Mouse (Mus musculus) thymus, postnatal 25 days (tissue): ENCODE measurements around the gene Clca3b.
"Not testable (repeated sequence)": the region's sequence is repeated elsewhere in the genome, so short reads cannot be mapped to it uniquely, and the experiment has no call there.

Source experiments
- DNase-seq: peaks from one replicate; pipeline ENCODE4 v3.0.0; 2022

Gene Clca3b

DNA sequence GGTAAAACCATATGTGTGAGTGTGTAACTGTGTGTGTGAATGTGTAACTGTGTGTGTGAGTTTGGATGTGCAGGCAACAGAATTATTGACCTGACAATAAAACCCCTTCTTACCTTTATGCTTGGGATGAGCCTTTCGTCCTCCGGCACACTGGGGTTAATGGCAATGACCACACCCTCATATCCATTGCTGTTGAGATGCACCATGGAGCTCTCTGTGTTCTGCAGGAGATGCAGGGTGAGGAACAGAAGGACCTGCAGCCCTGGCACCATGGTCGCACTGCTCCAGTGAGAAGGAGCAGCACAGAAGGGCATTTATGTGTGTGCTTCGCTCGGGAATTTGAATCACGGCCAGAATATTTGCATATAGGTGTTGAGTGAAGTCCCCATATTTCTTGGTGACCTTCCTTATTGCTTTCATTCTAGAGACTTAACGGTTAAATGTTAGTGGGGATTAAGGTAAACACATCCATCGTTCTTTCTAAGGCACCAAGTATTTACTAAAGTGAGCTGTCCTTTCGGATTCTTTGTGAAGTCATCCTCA lies at the start of gene Clca3b:
TSS of gene Clca3b (minus strand) at position 344 of the 543 bp plus-strand sequence.
- DNase-seq = not testable (repeated sequence)

DNA sequence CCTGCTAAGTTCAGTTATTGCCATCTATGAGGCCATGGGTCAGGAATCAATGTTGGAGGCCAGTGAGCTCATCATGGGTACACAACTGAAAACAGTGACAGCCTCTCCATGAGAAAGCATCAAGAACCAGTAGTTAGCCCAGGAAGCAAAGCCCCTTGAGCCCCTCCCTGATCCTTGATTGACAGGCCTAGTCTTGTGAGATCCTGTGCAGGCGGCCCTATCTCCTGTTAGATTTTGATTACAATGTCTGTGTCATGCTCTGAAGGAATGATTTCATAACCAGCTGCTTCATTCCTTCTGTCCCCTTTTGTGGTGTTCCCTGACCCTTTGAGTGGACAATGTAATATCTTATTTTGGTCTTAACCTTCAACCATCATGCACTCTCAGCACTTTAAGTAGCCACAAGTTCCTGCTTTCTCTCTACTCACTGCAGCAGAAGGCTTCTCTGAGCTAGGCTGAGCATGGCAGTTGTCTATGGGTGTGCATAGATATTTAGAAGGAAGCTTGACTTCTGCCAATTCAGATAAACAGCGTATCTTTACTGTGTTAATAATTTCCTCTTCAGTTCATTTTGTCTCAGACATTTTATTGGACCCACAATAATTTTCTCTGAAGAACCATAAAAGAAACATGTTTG lies 48.0 kb upstream of the Clca3b start:
- no peak for DNase-seq

DNA sequence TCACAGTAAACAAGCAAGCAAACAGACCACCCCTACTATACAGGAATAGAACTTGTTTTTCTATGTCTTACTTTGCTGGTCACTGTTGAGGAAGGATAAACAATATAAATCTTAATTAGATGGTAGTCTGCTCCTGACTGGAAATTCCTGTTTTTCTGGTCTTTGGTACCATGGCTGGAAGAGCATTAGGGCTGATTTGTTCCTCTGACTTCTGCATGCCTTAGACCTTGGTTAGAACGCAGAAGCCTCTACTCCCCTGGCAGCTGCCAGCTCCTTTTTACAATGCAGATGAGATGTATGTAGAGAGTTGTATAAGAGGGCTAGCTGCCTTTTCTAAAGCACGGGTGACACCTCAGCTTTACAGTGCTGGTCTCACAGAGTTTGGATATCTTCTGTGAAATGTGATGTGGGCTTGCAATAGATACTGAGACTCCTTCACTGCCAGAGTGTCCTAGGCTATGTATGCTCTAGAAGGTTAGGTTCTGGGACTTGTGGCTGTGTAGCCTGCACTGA lies 41.1 kb upstream of the Clca3b start:
- no peak for DNase-seq

DNA sequence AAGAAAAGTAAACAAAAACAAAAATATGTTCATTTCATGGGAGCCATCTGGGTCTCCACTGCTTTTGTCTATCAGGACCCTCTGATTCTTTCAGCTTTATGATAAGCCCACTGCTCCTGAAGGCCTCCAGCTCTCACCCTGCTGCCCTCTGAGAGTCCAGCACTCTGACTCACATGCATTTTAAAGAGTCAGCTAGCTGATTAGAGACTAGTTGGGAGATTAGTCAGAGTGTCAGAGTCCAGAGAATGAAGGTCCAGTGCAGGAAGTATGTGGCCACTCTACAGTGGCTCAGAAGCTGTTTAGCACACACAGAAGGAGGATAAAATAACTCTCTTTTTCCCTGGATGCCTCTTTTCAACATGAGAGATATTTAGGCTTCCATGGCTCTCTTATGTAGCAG lies 37.8 kb upstream of the Clca3b start:
- no peak for DNase-seq

DNA sequence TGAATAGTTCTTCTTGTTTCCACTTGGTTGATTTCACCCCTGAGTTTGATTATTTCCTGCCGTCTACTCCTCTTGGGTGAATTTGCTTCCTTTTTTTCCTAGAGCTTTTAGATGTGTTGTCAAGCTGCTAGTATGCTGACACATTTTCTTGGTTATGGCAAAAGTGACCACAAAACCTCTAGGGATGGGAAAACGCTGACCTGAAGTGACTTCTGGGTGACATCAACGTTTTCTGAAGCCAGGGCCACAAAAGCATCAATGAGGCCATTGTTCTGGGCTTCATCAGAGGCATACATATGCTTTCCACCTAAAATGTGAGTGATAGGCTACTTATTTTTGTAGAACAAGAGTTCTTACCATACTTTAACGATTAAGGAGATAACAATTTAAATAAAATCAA lies 22.9 kb upstream of the Clca3b start:
- not testable (repeated sequence) for DNase-seq

DNA sequence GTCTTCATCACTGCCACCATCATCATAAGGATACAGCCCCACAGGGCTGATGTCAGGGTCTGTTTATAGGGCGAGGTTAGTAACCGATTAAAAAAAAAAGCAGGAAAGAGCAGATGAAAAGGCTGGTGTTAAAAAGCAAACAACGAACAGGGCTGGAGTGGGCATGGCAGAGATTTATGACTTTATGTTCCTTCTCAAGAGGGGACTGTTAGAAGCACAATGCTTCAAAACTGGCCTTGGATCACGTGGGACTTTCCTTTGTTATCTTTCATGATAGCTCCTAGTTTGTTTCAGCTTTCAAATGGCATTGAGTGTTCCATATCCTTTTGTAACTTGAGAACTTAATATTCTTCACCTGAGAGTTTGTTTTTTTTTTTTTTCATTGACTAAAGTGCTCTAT lies 427 bp upstream of the Clca3b start:
- no peak for DNase-seq

DNA sequence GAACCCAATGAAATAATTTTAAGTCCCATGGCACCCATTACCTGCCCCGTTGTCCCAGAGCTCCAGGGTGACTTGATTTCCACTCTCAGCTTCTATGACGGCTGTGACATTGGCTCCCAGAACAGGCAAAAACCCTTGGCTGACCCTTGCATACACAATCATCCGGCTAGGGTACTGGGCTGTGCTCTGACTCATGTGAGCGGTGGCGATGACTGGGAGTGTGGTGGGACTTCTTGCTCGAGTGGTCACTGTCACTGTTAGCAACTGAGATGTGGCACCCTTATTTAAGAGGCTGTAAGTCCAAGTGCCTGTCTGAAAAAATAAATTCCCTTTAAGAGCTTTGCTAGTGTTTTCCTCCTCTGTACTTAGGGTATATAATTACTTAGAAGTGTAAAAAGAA lies 21.9 kb downstream of the Clca3b start:
- DNase-seq = no peak

DNA sequence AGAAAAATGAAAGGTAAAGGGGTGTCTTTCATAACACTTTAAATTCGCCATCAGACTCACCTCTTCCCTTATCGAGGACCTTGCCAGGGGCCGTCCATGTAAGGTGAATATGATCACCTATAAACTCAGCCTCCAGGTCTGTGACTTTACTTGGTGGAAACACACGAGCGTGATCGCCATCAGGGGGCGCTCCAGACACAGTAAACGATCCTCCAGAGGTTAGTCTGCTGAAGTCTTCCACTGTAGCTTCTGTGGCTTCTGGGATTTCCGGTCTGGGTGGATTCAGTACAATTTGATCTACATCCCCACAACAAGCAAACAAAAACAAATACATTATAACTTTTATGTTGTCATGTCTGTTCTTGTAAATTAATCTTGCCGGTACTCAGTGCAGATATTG lies 24.0 kb downstream of the Clca3b start:
- DNase-seq = peak; percentile 49

DNA sequence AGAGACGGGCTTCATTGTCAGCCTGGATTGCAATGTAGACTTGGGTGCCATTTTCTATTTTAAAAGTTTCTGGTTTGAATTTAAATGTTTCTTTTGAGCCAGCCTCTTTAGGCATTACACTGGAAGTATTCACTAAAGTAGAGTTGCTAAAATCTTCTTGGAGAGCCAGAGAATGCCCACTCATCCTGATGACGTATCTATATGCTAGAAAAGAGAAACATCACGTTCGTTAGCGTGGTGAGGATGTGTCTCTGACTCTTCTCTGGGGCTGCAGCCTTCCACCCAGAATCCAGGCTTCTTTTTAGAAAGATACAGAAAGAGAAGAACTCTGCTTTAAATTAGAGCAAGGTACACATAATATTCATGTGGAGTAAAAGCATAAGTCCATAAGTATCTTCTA lies 25.8 kb downstream of the Clca3b start:
- DNase-seq = no peak

DNA sequence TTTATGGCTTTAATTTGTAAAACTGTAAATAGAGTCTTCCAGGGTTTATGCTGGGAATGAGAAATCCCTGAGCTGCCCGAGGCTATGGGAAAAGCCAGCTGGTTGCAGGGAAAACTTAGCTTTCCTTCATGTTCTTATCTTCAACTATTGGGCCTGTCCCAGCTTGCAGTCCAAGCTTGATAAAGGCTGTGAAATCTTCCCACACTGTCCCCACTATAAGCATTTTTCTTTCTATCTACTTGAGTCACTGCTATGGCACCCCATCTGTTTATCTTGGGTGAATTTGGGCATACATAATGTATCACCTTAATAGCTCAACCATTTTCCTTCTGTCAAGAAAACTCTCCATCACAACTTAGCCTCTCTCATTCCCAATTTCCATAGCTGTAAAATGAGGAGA lies 28.5 kb downstream of the Clca3b start:
- DNase-seq = no peak

DNA sequence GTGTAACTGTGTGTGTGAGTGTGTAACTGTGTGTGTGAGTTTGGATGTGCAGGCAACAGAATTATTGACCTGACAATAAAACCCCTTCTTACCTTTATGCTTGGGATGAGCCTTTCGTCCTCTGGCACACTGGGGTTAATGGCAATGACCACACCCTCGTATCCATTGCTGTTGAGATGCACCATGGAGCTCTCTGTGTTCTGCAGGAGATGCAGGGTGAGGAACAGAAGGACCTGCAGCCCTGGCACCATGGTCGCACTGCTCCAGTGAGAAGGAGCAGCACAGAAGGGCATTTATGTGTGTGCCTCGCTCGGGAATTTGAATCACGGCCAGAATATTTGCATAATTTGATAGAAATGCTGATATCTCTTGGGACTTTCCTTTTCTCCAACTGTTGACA lies 29.9 kb downstream of the Clca3b start, which contains the start of gene Clca3a2:
TSS of gene Clca3a2 (minus strand) at position 276 of the 400 bp plus-strand sequence.
- DNase-seq = not testable (repeated sequence)

DNA sequence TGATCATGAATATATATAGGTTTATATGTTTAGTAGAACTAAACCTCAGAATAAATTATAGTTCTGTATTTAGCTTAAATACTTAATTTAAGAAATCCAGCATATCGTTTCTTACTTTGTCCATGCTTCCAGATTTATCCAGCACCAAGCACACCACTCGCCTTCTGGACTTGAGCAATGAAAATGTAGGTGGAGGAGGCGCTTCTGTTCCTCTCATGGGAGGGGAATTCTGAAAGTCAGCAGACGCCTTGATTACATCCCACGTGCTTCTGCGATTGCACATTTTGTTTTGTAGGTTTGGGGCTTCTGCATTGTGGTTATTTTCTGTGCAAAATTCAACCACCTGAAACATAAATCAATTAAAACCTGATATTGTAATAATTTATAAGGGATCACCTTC lies 35.8 kb downstream of the Clca3b start:
- DNase-seq = not testable (repeated sequence)

DNA sequence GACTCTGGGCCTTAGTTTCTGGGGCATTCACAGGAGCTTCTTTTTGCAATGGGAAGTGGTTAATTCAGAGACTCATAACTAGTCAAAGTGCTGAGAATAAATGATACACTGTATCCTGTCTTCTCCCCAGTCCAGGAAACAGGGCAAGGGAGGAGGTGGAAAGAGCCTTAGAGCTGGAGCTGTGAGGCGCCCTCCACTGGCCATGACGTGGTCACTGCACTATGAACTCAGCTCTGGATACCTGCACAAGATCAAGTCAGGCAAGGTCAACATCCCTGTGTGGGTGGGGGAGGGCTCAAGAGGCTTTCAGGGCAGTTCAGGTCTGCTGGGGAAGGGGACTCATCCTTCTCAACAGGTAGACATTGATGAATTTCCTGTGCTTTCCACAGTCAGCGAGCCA lies 37.3 kb downstream of the Clca3b start:
- DNase-seq = no peak

DNA sequence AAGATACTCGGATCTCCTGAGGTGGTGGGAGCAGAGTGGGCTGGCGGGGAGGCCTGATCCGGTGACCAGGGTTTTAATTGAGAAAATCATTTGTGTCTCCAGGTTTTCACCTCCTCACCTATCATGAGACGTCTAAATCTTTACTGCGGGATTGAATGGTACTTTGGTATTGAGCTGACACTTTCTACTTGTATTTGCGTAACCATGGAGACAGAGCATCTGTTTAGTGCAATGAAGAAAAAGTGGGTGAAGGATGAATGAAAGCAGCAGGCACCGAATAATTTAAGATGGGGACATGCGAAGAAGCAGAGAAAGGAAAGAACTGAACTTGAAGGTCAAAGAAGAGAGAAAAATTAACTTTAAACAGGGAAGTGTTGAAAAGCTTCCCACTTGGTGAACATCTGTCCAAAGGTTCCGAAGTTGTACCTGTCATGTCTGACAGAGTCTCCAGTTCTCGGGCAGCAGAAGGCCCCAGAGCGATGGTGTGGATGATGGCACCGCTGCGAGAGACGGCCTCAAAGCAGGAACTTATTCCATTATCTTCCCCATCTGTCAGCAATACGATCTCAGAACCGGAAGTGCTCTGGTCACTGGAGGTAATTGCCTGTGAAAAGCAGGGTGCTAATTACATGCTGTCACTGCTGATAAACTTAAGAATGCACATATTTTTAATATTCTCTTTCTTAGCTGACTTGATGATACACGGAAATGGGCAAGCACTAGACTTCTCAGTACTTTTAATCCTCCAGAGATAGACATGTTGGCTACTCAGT lies 40.8 kb downstream of the Clca3b start:
- DNase-seq = not testable (repeated sequence)

DNA sequence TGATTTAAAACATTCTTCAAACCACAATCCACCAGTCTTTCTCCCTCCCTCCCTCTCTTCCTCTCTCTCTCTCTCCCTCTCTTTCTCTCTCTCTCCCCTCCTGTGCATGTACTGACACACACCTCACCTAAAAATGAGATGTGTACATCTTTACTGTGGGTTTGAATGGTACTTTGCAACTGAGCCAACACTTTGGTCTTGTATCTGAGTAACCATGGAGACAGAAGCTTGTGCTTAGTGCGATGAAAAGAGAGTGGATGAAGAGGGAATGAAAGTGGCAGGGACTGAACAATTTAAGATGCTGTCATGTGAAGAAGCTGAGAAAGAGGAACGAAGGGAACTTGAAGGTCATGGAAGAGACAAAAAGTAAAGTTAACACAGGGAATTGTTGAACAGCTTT lies 42.5 kb downstream of the Clca3b start:
- not testable (repeated sequence) for DNase-seq

DNA sequence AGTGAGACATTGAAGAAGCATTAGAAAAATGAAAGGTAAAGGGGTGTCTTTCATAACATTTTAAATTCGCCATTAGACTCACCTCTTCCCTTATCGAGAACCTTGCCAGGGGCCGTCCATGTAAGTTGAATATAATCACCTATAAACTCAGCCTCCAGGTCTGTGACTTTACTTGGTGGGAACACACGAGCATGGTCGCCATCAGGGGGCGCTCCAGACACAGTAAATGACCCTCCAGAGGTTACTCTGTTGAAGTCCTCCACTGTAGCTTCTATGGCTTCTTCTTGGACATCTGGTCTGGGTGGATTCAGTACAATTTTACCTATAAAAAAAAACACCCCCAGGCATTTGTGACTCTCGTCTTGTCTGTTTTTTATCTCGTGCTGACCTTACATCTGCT lies 47.3 kb downstream of the Clca3b start:
- no peak for DNase-seq

DNA sequence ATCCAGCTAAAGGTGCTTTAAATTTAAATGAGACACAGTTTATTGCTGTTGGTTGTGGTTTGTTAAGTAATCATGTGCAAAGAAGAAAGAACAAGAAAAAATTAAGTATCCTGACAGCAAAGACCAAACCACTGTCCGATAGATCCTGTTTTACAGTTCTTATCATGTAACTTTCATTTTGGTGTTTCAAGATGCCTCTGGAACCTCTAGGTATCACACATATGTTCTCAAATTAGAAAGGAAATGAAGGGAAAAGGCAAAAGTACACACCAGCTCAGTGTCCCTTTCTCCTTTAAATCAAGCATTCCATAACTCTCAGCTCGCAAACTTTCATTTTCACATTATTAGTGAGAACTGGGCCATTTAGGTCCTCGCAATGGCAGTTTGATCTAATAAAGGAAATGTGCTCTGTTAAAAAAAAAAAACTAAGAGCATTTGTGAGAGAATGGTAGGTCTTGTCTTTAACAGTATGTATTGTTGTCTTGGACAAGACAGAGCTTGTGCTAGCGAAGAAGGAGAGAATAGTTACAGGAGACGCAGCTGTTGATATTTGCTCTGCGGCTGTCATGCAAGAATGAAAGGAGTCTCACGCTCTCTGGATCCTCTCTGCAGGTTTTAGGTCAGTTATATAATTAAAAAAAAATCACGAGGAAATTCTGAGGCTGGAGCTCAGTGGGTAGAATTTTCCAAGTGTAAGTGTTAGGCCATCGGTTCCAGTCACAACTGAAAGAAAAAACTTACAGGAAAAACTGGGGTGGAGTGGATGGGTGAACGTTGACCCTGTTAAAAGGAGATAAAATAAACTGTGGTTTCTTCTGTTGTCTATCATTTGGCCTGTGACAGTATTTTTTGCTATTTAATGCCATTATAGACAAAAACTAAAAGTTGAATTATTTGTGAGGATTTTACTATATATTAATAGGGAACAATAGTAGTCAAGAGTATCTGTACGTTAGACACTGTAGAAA lies 63.7 kb downstream of the Clca3b start:
- no peak for DNase-seq
